Mouse (Mus musculus) large intestine, adult 2 months (tissue): ENCODE measurements around the gene Galr3. TPM values are rescaled to one million over a fixed set of nuclear protein-coding genes. Genes with fewer than 3 reads are reported as not detected.
"Not testable (repeated sequence)": the region's sequence is repeated elsewhere in the genome, so short reads cannot be mapped to it uniquely, and the experiment has no call there.

ENCODE experiments used
- DNase-seq: peaks from one replicate; pipeline ENCODE4 v3.0.0-alpha.2; 2012; ENCODE audit warnings: low read depth, low spot score
- WGBS: fragments of 180-500 bp; shearing (Covaris S2); methylation state at CpG from one replicate; pipeline ENCODE4 v1.1.7; 2018; 5-methylcytosine and 5-hydroxymethylcytosine counted together
- polyA plus RNA-seq: library from polyadenylated mRNA; depleted of rRNA; stranded (reverse); fragments of >200 nt; gene quantifications from 2 replicates; pipeline ENCODE4 v1.2.3, GENCODE M21; 2012; rRNA removed

Galr3 gene
- 0.33 and 1.0 TPM in 2 replicates for polyA plus RNA-seq

DNA sequence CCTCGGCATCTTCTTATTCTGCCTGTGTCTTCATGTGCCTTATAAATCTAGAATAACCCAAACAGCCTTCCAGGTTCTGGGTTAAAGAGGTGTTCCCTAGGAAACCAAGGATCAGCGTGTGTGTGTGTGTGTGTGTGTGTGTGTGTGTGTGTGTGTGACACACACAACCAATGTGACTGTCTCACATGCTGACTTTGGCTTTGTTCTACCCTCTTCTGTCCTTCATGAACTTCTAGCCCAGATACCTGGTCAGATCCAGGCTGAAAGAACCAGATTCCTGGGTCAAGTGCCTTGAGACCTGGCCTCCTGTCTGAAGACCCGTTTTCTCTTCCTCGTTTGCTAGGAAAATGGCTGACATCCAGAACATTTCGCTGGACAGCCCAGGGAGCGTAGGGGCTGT, at the start of gene Galr3:
Gene Galr3 (plus strand): TSS at position 301 of the 400 bp plus-strand sequence.
- DNase-seq, result no peak
- 70% methylated on average over 6 of the region's 6 CpGs for WGBS

GRCm38 (mm10) chr15:78992235-78992634, 49.5 kb upstream of the Galr3 start:
- DNase-seq, result no peak
- 92% methylated on average over 7 of the region's 7 CpGs for WGBS

DNA sequence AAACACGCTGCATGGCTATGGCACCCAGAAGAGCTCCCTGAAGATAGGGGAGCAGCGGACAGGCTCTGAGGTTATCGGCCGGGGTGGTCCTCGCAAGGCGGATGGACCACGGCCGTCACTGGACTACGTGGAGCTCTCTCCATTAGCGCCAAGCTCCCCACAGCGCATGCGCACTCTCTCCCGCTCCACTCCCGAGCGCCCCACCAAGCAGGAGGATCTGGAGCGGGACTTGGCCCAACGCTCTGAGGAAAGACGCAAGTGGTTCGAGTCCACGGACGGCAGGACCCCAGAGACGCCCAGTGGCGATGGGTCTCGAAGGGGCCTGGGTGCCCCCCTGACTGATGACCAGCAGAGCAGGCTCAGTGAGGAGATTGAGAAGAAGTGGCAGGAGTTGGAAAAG, 48.8 kb upstream of the Galr3 start:
- WGBS, result 98% methylated on average over 24 of the region's 24 CpGs

GRCm38 (mm10) chr15:78995916-78996315, 45.8 kb upstream of the Galr3 start:
- DNase-seq, result no peak

More for the DNA sequence above, 48.8 kb upstream of the Galr3 start:
- no peak for DNase-seq

GRCm38 (mm10) chr15:78996663-78997062, 45.0 kb upstream of the Galr3 start:
- WGBS, result 71% methylated on average over 3 of the region's 3 CpGs
- DNase-seq, result no peak

More at GRCm38 (mm10) chr15:78995916-78996315, 45.8 kb upstream of the Galr3 start:
- 94% methylated on average over 4 of the region's 4 CpGs for WGBS

- 84% methylated on average over 8 of the region's 8 CpGs for WGBS
- DNase-seq, result no peak
These were observed 43.3 kb upstream of the Galr3 start for GRCm38 (mm10) chr15:78998348-78998747.

GRCm38 (mm10) chr15:78999586-78999985, 42.1 kb upstream of the Galr3 start:
- 84% methylated on average over 11 of the region's 11 CpGs for WGBS
- no peak for DNase-seq

GRCm38 (mm10) chr15:79000357-79000791, 41.3 kb upstream of the Galr3 start:
- no peak for DNase-seq
- 76% methylated on average over 7 of the region's 7 CpGs for WGBS

GRCm38 (mm10) chr15:79001559-79001958, 40.1 kb upstream of the Galr3 start:
- WGBS, result 96% methylated on average over 5 of the region's 5 CpGs
- DNase-seq, result no peak

DNA sequence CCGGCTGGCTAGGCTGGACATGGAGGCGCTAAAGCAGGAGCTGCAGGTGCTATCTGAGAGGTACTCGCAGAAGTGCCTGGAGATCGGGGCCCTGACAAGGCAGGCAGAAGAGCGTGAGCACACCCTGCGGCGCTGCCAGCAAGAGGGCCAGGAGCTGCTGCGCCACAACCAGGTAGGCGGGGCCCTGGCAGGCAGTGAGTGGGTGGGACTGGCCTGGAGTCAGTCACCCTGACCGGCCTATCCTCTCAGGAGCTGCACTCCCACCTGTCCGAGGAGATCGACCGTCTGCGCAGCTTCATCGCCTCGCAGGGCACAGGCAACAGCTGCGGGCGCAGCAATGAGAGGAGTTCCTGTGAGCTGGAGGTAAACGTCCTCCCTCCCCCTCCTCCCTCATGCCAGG, 39.6 kb upstream of the Galr3 start:
- 75% methylated on average over 19 of the region's 19 CpGs for WGBS
- no peak for DNase-seq

DNA sequence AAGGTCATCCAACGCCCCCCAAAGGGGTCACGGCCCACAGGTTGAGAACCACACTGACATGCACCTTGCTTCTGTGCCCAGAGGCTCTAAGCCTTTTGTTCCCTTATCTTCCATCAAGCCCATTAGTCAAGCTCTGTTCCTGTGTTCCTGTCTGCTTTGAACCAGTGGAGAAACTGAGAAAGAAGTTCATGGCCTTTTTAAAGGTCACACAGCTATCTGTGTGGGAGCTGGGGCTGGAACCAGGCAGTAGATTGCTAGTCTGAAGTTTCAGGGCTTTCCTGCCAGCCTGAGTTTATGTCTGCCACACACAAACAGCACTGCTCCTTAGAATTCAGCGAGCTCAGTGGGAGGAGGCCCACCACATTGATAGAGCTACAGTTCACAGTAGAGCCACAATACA, 38.6 kb upstream of the Galr3 start:
- 89% methylated on average over 3 of the region's 3 CpGs for WGBS
- DNase-seq, result no peak

- WGBS, result 82% methylated on average over 9 of the region's 9 CpGs
- DNase-seq, result no peak
These were observed 36.1 kb upstream of the Galr3 start for GRCm38 (mm10) chr15:79005581-79005980.

DNA sequence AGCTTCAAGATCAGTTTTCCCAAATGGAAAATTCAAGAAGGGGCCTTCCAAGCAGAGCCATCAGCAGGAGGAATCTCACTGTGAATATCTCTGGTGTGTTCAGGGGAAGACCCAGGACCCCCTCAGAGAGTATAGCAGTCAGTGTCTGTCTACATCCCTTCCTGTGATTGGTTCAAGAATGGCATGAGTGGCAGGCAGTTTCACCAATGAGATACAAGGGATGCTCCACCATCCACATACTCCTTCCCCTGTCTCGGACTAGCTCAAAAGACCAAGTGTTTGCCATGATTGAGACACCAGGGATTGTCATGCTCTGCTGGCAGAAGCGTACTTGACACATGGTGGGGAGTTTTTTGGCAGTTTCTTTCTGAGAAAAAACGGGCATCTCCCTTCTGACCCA, 35.0 kb upstream of the Galr3 start:
- no peak for DNase-seq
- WGBS, result 74% methylated on average over 3 of the region's 3 CpGs

DNA sequence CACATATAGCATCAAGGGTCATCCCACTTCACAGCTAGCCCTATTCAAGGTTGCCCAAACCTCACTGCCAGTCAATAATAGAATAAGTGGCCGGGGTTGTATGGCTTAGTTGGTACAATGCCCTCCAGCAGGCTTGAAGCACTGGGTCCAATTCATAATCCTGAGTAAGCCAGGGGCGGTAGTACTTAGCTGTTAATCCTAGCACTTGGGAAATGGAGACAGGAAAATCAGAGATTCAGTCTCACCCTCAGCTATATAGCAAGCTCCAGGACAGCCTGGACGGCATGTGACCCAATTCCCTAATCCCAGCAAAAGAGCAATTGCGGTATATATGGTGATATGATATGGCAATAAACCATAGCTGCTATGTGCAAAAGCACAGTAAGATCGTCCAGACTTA, 34.6 kb upstream of the Galr3 start:
- 67% methylated on average over 5 of the region's 5 CpGs for WGBS
- no peak for DNase-seq

GRCm38 (mm10) chr15:79007836-79008235, 33.8 kb upstream of the Galr3 start:
- WGBS, result 85% methylated on average over 6 of the region's 6 CpGs
- DNase-seq, result not testable (repeated sequence)

DNA sequence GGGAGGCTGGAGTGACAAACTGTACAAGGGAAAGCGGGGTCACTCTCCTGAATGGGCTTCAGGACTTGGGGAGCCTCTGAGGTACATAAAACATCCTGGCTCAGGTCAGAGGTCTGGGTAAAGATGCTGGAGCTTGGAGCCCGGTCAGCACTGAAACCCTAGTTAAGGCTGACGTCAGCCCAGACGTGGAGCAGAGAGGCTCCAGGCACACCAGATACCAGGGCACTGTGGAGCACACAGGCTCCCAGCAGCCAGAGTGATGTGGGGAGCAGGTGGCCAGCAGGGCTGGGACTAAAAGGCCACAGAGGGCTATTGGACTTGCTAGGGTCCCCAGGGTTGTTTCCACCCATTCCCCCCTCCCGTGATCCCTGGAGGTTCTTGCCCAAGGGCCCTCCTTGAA, 32.0 kb upstream of the Galr3 start:
- 71% methylated on average over 5 of the region's 5 CpGs for WGBS
- DNase-seq, result no peak

- DNase-seq, result no peak
These were observed 30.1 kb upstream of the Galr3 start for GRCm38 (mm10) chr15:79011550-79011949.

GRCm38 (mm10) chr15:79013382-79013781, 28.3 kb upstream of the Galr3 start:
- 49% methylated on average over 7 of the region's 7 CpGs for WGBS
- no peak for DNase-seq

More at GRCm38 (mm10) chr15:79011550-79011949, 30.1 kb upstream of the Galr3 start:
- 71% methylated on average over 10 of the region's 10 CpGs for WGBS

DNA sequence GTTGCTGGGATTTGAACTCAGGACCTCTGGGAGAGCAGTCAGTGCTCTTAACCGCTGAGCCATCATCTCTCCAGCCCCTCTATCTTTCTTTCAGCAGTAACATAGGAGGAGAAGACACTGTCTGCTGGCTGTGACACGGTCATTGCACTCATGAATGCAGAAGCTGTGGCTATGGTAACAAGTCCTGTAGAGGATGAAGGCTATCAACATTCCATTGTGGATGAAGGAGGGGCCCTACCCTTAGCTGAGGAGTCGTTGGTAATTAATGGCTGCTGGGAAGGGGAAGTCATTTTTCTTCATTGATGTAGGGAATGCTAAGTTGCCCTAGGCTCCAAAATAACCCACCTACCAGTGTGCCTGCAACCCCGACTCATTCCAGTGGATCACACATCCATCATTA, 23.5 kb upstream of the Galr3 start:
- WGBS, result 50% methylated on average over 4 of the region's 4 CpGs
- DNase-seq, result no peak

- WGBS, result 85% methylated on average over 3 of the region's 3 CpGs
- no peak for DNase-seq
These were observed 22.8 kb upstream of the Galr3 start for GRCm38 (mm10) chr15:79018886-79019285.

- WGBS, result 75% methylated on average over 10 of the region's 10 CpGs
- DNase-seq, result no peak
These were observed 18.9 kb upstream of the Galr3 start for GRCm38 (mm10) chr15:79022671-79023230.

GRCm38 (mm10) chr15:79023366-79023765, 18.3 kb upstream of the Galr3 start:
- 45% methylated on average over 1 of the region's 1 CpGs for WGBS
- DNase-seq, result no peak
